Mouse (Mus musculus): ENCODE data around the gene D630045J12Rik. TPM values are rescaled to one million over a fixed set of nuclear protein-coding genes. Genes with fewer than 3 reads are reported as not detected.

D630045J12Rik gene
- polyA plus RNA-seq (2012; rRNA removed): 16.1 and 24.2 TPM in 2 replicates

GRCm38 (mm10) chr6:38253736-38254641, at the start of gene D630045J12Rik:
D630045J12Rik (minus strand) TSS chr6:38254009.
- DNase-seq (ENCODE audit: low read depth): no peak

- DNase-seq (ENCODE audit: low read depth): no peak
Observed at GRCm38 (mm10) chr6:38298761-38299401, 45.1 kb upstream of the D630045J12Rik start, which contains the start of gene Zc3hav1l. Zc3hav1l (minus strand) TSS chr6:38299259.

- DNase-seq (ENCODE audit: low read depth): no peak
Observed at GRCm38 (mm10) chr6:38298246-38298635, 44.4 kb upstream of the D630045J12Rik start.

- no peak for DNase-seq (ENCODE audit: low read depth)
Observed at GRCm38 (mm10) chr6:38297580-38298245, 43.9 kb upstream of the D630045J12Rik start.

- DNase-seq (ENCODE audit: low read depth): no peak
Observed at GRCm38 (mm10) chr6:38293708-38294107, 39.9 kb upstream of the D630045J12Rik start.

- DNase-seq (ENCODE audit: low read depth): no peak
Observed at GRCm38 (mm10) chr6:38292871-38293646, 39.2 kb upstream of the D630045J12Rik start.

- no peak for DNase-seq (ENCODE audit: low read depth)
Observed at GRCm38 (mm10) chr6:38284422-38284821, 30.6 kb upstream of the D630045J12Rik start.

- DNase-seq (ENCODE audit: low read depth): no peak
Observed at GRCm38 (mm10) chr6:38264466-38264865, 10.7 kb upstream of the D630045J12Rik start.

- DNase-seq (ENCODE audit: low read depth): no peak
Observed at GRCm38 (mm10) chr6:38263393-38264159, 9.8 kb upstream of the D630045J12Rik start.

- no peak for DNase-seq (ENCODE audit: low read depth)
Observed at GRCm38 (mm10) chr6:38261877-38262276, 8.1 kb upstream of the D630045J12Rik start.

- no peak for DNase-seq (ENCODE audit: low read depth)
Observed at GRCm38 (mm10) chr6:38257506-38257905, 3.7 kb upstream of the D630045J12Rik start.

- no peak for DNase-seq (ENCODE audit: low read depth)
Observed at GRCm38 (mm10) chr6:38256793-38257192, 3.0 kb upstream of the D630045J12Rik start.

GRCm38 (mm10) chr6:38255794-38256193, 2.0 kb upstream of the D630045J12Rik start:
- DNase-seq (ENCODE audit: low read depth): no peak

- no peak for DNase-seq (ENCODE audit: low read depth)
Observed at GRCm38 (mm10) chr6:38252766-38253735, 758 bp downstream of the D630045J12Rik start.

GRCm38 (mm10) chr6:38252139-38252538, 1.7 kb downstream of the D630045J12Rik start:
- DNase-seq (ENCODE audit: low read depth): no peak

- no peak for DNase-seq (ENCODE audit: low read depth)
Observed at GRCm38 (mm10) chr6:38251464-38251863, 2.3 kb downstream of the D630045J12Rik start.

GRCm38 (mm10) chr6:38247362-38247761, 6.4 kb downstream of the D630045J12Rik start:
- DNase-seq (ENCODE audit: low read depth): no peak

GRCm38 (mm10) chr6:38244806-38245205, 9.0 kb downstream of the D630045J12Rik start:
- no peak for DNase-seq (ENCODE audit: low read depth)

GRCm38 (mm10) chr6:38244167-38244566, 9.6 kb downstream of the D630045J12Rik start:
- peak; percentile 40 for DNase-seq (ENCODE audit: low read depth)
